Mouse (Mus musculus) stomach, embryonic 14.5 days (tissue): ENCODE measurements around the gene St3gal5. TPM values are rescaled to one million over a fixed set of nuclear protein-coding genes. Genes with fewer than 3 reads are reported as not detected.

Experiments used
- ATAC-seq: fragments of 200-750 bp; cut with Nextera tagmentation; 2 replicates; pipeline ENCODE4 v1.8.0; 2017; ENCODE audit warnings: low read depth, moderate TSS enrichment; ENCODE audit not compliant: insufficient number of reproducible peaks, insufficient read depth, low FRiP score
- H3K27ac ChIP-seq: fragments of 300-500 bp; sonication (generic); 2 replicates; pipeline ENCODE4 v1.5.1; 2014; ENCODE audit warnings: mild to moderate bottlenecking, low read length, moderate library complexity, mixed read lengths
- H3K27me3 ChIP-seq: fragments of 300-500 bp; sonication (generic); 2 replicates; pipeline ENCODE4 v1.6.1; 2014; ENCODE audit warnings: low read length, control low read depth, mixed read lengths; ENCODE audit not compliant: control insufficient read depth, insufficient read depth
- H3K36me3 ChIP-seq: fragments of 300-500 bp; sonication (generic); 2 replicates; pipeline ENCODE4 v1.6.1; 2014; ENCODE audit warnings: mild to moderate bottlenecking, control low read depth, low read length, moderate library complexity, mixed read lengths; ENCODE audit not compliant: control insufficient read depth, insufficient read depth
- H3K4me1 ChIP-seq: fragments of 300-500 bp; sonication (generic); 2 replicates; pipeline ENCODE4 v1.6.1; 2014; ENCODE audit warnings: low read length, control low read depth, mixed read lengths; ENCODE audit not compliant: control insufficient read depth, insufficient read depth
- H3K4me2 ChIP-seq: fragments of 300-500 bp; sonication (generic); replicated peaks from 2 replicates; pipeline ENCODE4 v1.6.1; 2014; ENCODE audit warnings: low read depth, low read length, control low read depth
- H3K4me3 ChIP-seq: fragments of 300-500 bp; sonication (generic); 2 replicates; pipeline ENCODE4 v1.5.1; 2014; ENCODE audit warnings: low read depth, low read length, control low read depth
- H3K9ac ChIP-seq: fragments of 300-500 bp; sonication (generic); replicated peaks from 2 replicates; pipeline ENCODE4 v1.6.1; 2014; ENCODE audit warnings: low read depth, mild to moderate bottlenecking, control low read depth, low read length, moderate library complexity, mixed read lengths
- H3K9me3 ChIP-seq: fragments of 300-500 bp; sonication (generic); 2 replicates; pipeline ENCODE4 v1.6.1; 2016; ENCODE audit warnings: low read depth, low read length, control low read depth; ENCODE audit not compliant: control insufficient read depth
- WGBS: fragments of 180-500 bp; shearing (Covaris S2); extraction: QIAGEN DNeasy Blood & Tissue Kit; methylation state at CpG from one replicate; pipeline ENCODE4 v1.1.7; 2014; 5-methylcytosine and 5-hydroxymethylcytosine counted together
- polyA plus RNA-seq: library from polyadenylated mRNA; unstranded; fragments of >200 nt; fragmentation: Nextera tagmentation; extraction: Ambion mirVana; gene quantifications from 2 replicates; pipeline ENCODE4 v1.2.1, GENCODE M21; 2014

St3gal5 gene
- polyA plus RNA-seq, 1 experiment from 2014 or later: 27.0 TPM

- ATAC-seq: no peak
- Histone ChIP-seq H3K9me3 (no peaks in the 10 kb centered on the region), H3K4me2 (no peak overlapping the region), H3K36me3 (peaks cover 7% of the 10 kb centered on the region; the same call in 1 of the 2 replicates), H3K4me3 (no peak overlapping the region), H3K27me3 (no peaks in the 10 kb centered on the region), H3K27ac (no peak overlapping the region), H3K9ac (no peak overlapping the region), H3K4me1 (0 out of 2 replicates have a peak, but pooled peaks cover 5% of the 10 kb centered on the region)
- 73% methylated on average over 9 of the region's 9 CpGs for WGBS
Observed at GRCm38 (mm10) chr6:72126128-72126917, 28.9 kb downstream of the St3gal5 start.

GRCm38 (mm10) chr6:72130056-72130455 is 32.7 kb downstream of the St3gal5 start:
- Histone ChIP-seq H3K4me1 (no peaks in the 10 kb centered on the region), H3K4me3 (no peak overlapping the region), H3K4me2 (no peak overlapping the region), H3K36me3 (peaks cover 19% of the 10 kb centered on the region; the same call in 1 of the 2 replicates), H3K9ac (no peak overlapping the region), H3K27me3 (no peaks in the 10 kb centered on the region), H3K9me3 (no peaks in the 10 kb centered on the region), H3K27ac (no peak overlapping the region)
- 76% methylated on average over 6 of the region's 6 CpGs for WGBS
- no peak for ATAC-seq

- Histone ChIP-seq H3K9ac (no peak overlapping the region), H3K4me1 (no peaks in the 10 kb centered on the region), H3K9me3 (no peaks in the 10 kb centered on the region), H3K4me2 (no peak overlapping the region), H3K27ac (no peak overlapping the region), H3K4me3 (no peak overlapping the region), H3K27me3 (no peaks in the 10 kb centered on the region), H3K36me3 (peaks cover 19% of the 10 kb centered on the region; the same call in 1 of the 2 replicates)
- WGBS: 94% methylated on average over 8 of the region's 8 CpGs
- no peak for ATAC-seq
Observed at GRCm38 (mm10) chr6:72132671-72133214, 35.4 kb downstream of the St3gal5 start.

- no peaks in the 10 kb centered on the region for H3K27me3 ChIP-seq
- peaks cover 13% of the 10 kb centered on the region; the same call in 1 of the 2 replicates for H3K36me3 ChIP-seq
- H3K4me3 ChIP-seq: no peak overlapping the region
- WGBS: 83% methylated on average over 9 of the region's 9 CpGs
- ATAC-seq: no peak
- H3K9ac ChIP-seq: no peak overlapping the region
- H3K4me1 ChIP-seq: no peaks in the 10 kb centered on the region
- H3K4me2 ChIP-seq: no peak overlapping the region
- H3K9me3 ChIP-seq: no peaks in the 10 kb centered on the region
- no peak overlapping the region for H3K27ac ChIP-seq
Observed at GRCm38 (mm10) chr6:72134850-72135515, 37.6 kb downstream of the St3gal5 start.

GRCm38 (mm10) chr6:72136016-72136415 is 38.6 kb downstream of the St3gal5 start:
- ATAC-seq: no peak
- 85% methylated on average over 5 of the region's 5 CpGs for WGBS
- H3K4me3 ChIP-seq: no peak overlapping the region
- H3K36me3 ChIP-seq: peaks cover 13% of the 10 kb centered on the region; the same call in 1 of the 2 replicates
- no peak overlapping the region for H3K4me2 ChIP-seq
- no peak overlapping the region for H3K27ac ChIP-seq
- no peaks in the 10 kb centered on the region for H3K27me3 ChIP-seq
- H3K9me3 ChIP-seq: no peaks in the 10 kb centered on the region
- no peak overlapping the region for H3K9ac ChIP-seq
- no peaks in the 10 kb centered on the region for H3K4me1 ChIP-seq

- H3K9ac ChIP-seq: no peak overlapping the region
- peaks cover 15% of the 10 kb centered on the region; the same call in 1 of the 2 replicates for H3K36me3 ChIP-seq
- H3K4me3 ChIP-seq: no peak overlapping the region
- no peaks in the 10 kb centered on the region for H3K9me3 ChIP-seq
- ATAC-seq: no peak
- WGBS: 76% methylated on average over 10 of the region's 10 CpGs
- no peak overlapping the region for H3K27ac ChIP-seq
- no peaks in the 10 kb centered on the region for H3K27me3 ChIP-seq
- no peaks in the 10 kb centered on the region for H3K4me1 ChIP-seq
- no peak overlapping the region for H3K4me2 ChIP-seq
Observed at GRCm38 (mm10) chr6:72136543-72136942, 39.2 kb downstream of the St3gal5 start.

- Histone ChIP-seq H3K27me3 (no peaks in the 10 kb centered on the region), H3K36me3 (peaks cover 3% of the 10 kb centered on the region; the same call in 1 of the 2 replicates), H3K4me1 (no peaks in the 10 kb centered on the region), H3K4me2 (no peak overlapping the region), H3K27ac (no peak overlapping the region), H3K9me3 (no peaks in the 10 kb centered on the region), H3K9ac (no peak overlapping the region), H3K4me3 (no peak overlapping the region)
- no peak for ATAC-seq
- WGBS: 86% methylated on average over 9 of the region's 9 CpGs
Observed at GRCm38 (mm10) chr6:72139508-72140193, 42.3 kb downstream of the St3gal5 start.

GRCm38 (mm10) chr6:72140371-72140770 is 43.0 kb downstream of the St3gal5 start:
- Histone ChIP-seq H3K9ac (no peak overlapping the region), H3K4me2 (no peak overlapping the region), H3K4me1 (no peaks in the 10 kb centered on the region), H3K9me3 (no peaks in the 10 kb centered on the region), H3K4me3 (no peak overlapping the region), H3K27me3 (no peaks in the 10 kb centered on the region), H3K27ac (no peak overlapping the region), H3K36me3 (peaks cover 3% of the 10 kb centered on the region; the same call in 1 of the 2 replicates)
- 84% methylated on average over 8 of the region's 8 CpGs for WGBS
- no peak for ATAC-seq
